Mouse (Mus musculus) midbrain, postnatal 0 days (tissue): ENCODE measurements around the gene Spag7. TPM values are rescaled to one million over a fixed set of nuclear protein-coding genes. Genes with fewer than 3 reads are reported as not detected.

Source experiments
- ATAC-seq: fragments of 200-750 bp; cut with Nextera tagmentation; 2 replicates; pipeline ENCODE4 v1.8.0; 2017; ENCODE audit warnings: moderate number of reproducible peaks, mild to moderate bottlenecking, moderate TSS enrichment, moderate library complexity; ENCODE audit not compliant: low FRiP score
- DNase-seq: peaks from one replicate; pipeline ENCODE4 v3.0.0-alpha.2; 2015; ENCODE audit warnings: low spot score
- H3K27ac ChIP-seq: fragments of 300-500 bp; sonication (generic); 2 replicates; pipeline ENCODE4 v1.5.1; 2014; ENCODE audit warnings: low read depth, mild to moderate bottlenecking, low read length, mixed read lengths
- H3K27me3 ChIP-seq: fragments of 300-500 bp; sonication (generic); 2 replicates; pipeline ENCODE4 v1.6.1; 2014; ENCODE audit warnings: low read length, control low read depth, mixed read lengths; ENCODE audit not compliant: insufficient read depth
- H3K36me3 ChIP-seq: fragments of 300-500 bp; sonication (generic); 2 replicates; pipeline ENCODE4 v1.6.1; 2014; ENCODE audit warnings: low read length, control low read depth, mixed read lengths; ENCODE audit not compliant: insufficient read depth
- H3K4me1 ChIP-seq: fragments of 300-500 bp; sonication (generic); 2 replicates; pipeline ENCODE4 v1.6.1; 2014; ENCODE audit warnings: mild to moderate bottlenecking, control low read depth, antibody characterized with exemption, low read length, mixed read lengths; ENCODE audit not compliant: insufficient read depth
- H3K4me2 ChIP-seq: fragments of 300-500 bp; sonication (generic); 2 replicates; pipeline ENCODE4 v1.6.1; 2014; ENCODE audit warnings: low read depth, mild to moderate bottlenecking, low read length, mixed read lengths; ENCODE audit not compliant: poor library complexity, severe bottlenecking
- H3K4me3 ChIP-seq: fragments of 300-500 bp; sonication (generic); 2 replicates; pipeline ENCODE4 v1.5.1; 2014; ENCODE audit warnings: low read depth, mild to moderate bottlenecking, low read length, moderate library complexity
- H3K9ac ChIP-seq: fragments of 300-500 bp; sonication (generic); replicated peaks from 2 replicates; pipeline ENCODE4 v1.6.1; 2014; ENCODE audit warnings: mild to moderate bottlenecking, low read length, moderate library complexity, mixed read lengths; ENCODE audit not compliant: poor library complexity, severe bottlenecking
- H3K9me3 ChIP-seq: fragments of 300-500 bp; sonication (generic); 2 replicates; pipeline ENCODE4 v1.6.1; 2016; ENCODE audit warnings: low read length, control low read depth
- CTCF ChIP-seq: IDR thresholded peaks from 2 replicates; pipeline ENCODE4 v1.5.1; 2016; ENCODE audit warnings: antibody characterized with exemption, mild to moderate bottlenecking
- WGBS: fragments of 180-500 bp; shearing (Covaris S2); extraction: QIAGEN DNeasy Blood & Tissue Kit; methylation state at CpG from one replicate; pipeline ENCODE4 v1.1.7; 2014; 5-methylcytosine and 5-hydroxymethylcytosine counted together
- polyA plus RNA-seq: library from polyadenylated mRNA; unstranded; fragments of >200 nt; fragmentation: Nextera tagmentation; extraction: Ambion mirVana; gene quantifications from 2 replicates; pipeline ENCODE4 v1.2.1, GENCODE M21; 2015
- total RNA-seq: library from RNA; depleted of rRNA; stranded (reverse); fragments of >200 nt; gene quantifications from 2 replicates; pipeline ENCODE4 v1.2.3, GENCODE M21; 2014

The Spag7 gene
- total and polyA plus RNA-seq, 2 experiments from 2014 or later = 41.9 to 131 TPM

GRCm38 (mm10) chr11:70638714-70639278 is 30.4 kb downstream of the Spag7 start, which contains the start of gene Gp1ba:
Gp1ba (plus strand) TSS chr11:70639122.
- H3K9me3 ChIP-seq = no peaks in the 10 kb centered on the region
- no peak for TF ChIP-seq CTCF
- no peak within 1 kb of the TSS for H3K9ac ChIP-seq
- H3K27ac ChIP-seq = no peak within 1 kb of the TSS
- no peaks in the 10 kb centered on the region for H3K4me1 ChIP-seq
- WGBS = 54% methylated on average over 5 of the region's 5 CpGs
- no peak within 1 kb of the TSS for H3K4me3 ChIP-seq
- H3K36me3 ChIP-seq = no peaks in the 10 kb centered on the region; the same call in 1 of the 2 replicates
- no peaks in the 10 kb centered on the region for H3K27me3 ChIP-seq
- DNase-seq (no peak), ATAC-seq (no peak)
- no peak within 1 kb of the TSS for H3K4me2 ChIP-seq

- ATAC-seq = no peak
- Histone ChIP-seq H3K4me3 (no peak overlapping the region), H3K9me3 (no peaks in the 10 kb centered on the region), H3K27ac (no peak overlapping the region), H3K4me1 (no peaks in the 10 kb centered on the region), H3K27me3 (no peaks in the 10 kb centered on the region), H3K9ac (no peak overlapping the region), H3K4me2 (no peak overlapping the region), H3K36me3 (no peaks in the 10 kb centered on the region; the same call in 1 of the 2 replicates)
- no peak for DNase-seq
- 76% methylated on average over 1 of the region's 1 CpGs for WGBS
- TF ChIP-seq CTCF = no peak
Observed at GRCm38 (mm10) chr11:70638293-70638692, 30.9 kb downstream of the Spag7 start.

- no peaks in the 10 kb centered on the region for H3K4me1 ChIP-seq
- DNase-seq (no peak), ATAC-seq (no peak)
- H3K4me3 ChIP-seq = no peak overlapping the region
- H3K4me2 ChIP-seq = no peak overlapping the region
- 94% methylated on average over 1 of the region's 1 CpGs for WGBS
- no peak overlapping the region for H3K27ac ChIP-seq
- H3K9ac ChIP-seq = no peak overlapping the region
- no peaks in the 10 kb centered on the region for H3K9me3 ChIP-seq
- no peaks in the 10 kb centered on the region for H3K27me3 ChIP-seq
- H3K36me3 ChIP-seq = no peaks in the 10 kb centered on the region
- TF ChIP-seq CTCF = no peak
Observed at GRCm38 (mm10) chr11:70637764-70638163, 31.5 kb downstream of the Spag7 start.

GRCm38 (mm10) chr11:70635601-70636000 is 33.6 kb downstream of the Spag7 start:
- H3K4me1 ChIP-seq = no peaks in the 10 kb centered on the region
- no peak overlapping the region for H3K4me2 ChIP-seq
- no peak overlapping the region for H3K9ac ChIP-seq
- no peaks in the 10 kb centered on the region for H3K27me3 ChIP-seq
- TF ChIP-seq CTCF = no peak
- H3K4me3 ChIP-seq = no peak overlapping the region
- ATAC-seq (no peak), DNase-seq (no peak)
- no peaks in the 10 kb centered on the region for H3K9me3 ChIP-seq
- no peaks in the 10 kb centered on the region for H3K36me3 ChIP-seq
- 83% methylated on average over 4 of the region's 4 CpGs for WGBS
- no peak overlapping the region for H3K27ac ChIP-seq

- H3K9ac ChIP-seq = no peak overlapping the region
- no peaks in the 10 kb centered on the region for H3K36me3 ChIP-seq
- H3K4me3 ChIP-seq = no peak overlapping the region
- no peaks in the 10 kb centered on the region for H3K27me3 ChIP-seq
- no peak overlapping the region for H3K27ac ChIP-seq
- DNase-seq (no peak), ATAC-seq (no peak)
- no peak overlapping the region for H3K4me2 ChIP-seq
- no peaks in the 10 kb centered on the region for H3K4me1 ChIP-seq
- WGBS = 59% methylated on average over 7 of the region's 7 CpGs
- no peak for TF ChIP-seq CTCF
- H3K9me3 ChIP-seq = no peaks in the 10 kb centered on the region
Observed at GRCm38 (mm10) chr11:70630129-70630528, 39.1 kb downstream of the Spag7 start.

GRCm38 (mm10) chr11:70629557-70629956 is 39.7 kb downstream of the Spag7 start:
- H3K9me3 ChIP-seq = no peaks in the 10 kb centered on the region
- H3K4me2 ChIP-seq = no peak overlapping the region
- no peak overlapping the region for H3K4me3 ChIP-seq
- TF ChIP-seq CTCF = peak; percentile 50
- ATAC-seq (no peak), DNase-seq (no peak)
- WGBS = 60% methylated on average over 5 of the region's 5 CpGs
- H3K4me1 ChIP-seq = no peaks in the 10 kb centered on the region
- H3K27me3 ChIP-seq = no peaks in the 10 kb centered on the region
- H3K9ac ChIP-seq = no peak overlapping the region
- H3K36me3 ChIP-seq = no peaks in the 10 kb centered on the region
- no peak overlapping the region for H3K27ac ChIP-seq
